Mouse (Mus musculus): ENCODE measurements around the gene Btbd35f22.
"Not testable (repeated sequence)": the region's sequence is repeated elsewhere in the genome, so short reads cannot be mapped to it uniquely, and the experiment has no call there.

The Btbd35f22 gene

DNA sequence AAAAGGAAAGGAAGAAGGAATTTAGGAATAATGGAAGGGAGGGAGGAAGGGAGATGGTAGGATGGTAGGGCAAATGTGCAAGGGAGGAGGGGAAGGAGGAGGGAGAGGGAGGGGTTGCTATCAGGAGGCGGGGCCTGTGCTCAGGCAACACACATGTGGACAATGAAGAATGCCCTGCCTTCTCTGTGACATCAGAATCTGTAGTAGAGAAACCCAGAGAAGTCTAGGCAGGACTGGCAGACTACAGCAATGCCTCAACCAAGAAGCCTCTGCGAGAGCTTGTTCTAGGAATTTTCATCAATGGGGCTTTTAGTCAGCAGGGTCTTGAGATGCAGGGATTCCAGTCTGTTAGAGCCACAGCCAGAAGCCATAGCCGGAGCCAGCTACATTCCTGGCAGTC lies at the start of gene Btbd35f22:
TSS of gene Btbd35f22 (plus strand) at position 301 of the 400 bp plus-strand sequence.
- not testable (repeated sequence) for DNase-seq (ENCODE audit: low spot score)
